ENCODE assay signal across 8 mouse cellular contexts in genomic region chr4:153480551-153481262, GRCm38 (mm10). TPM values are rescaled to one million over a fixed set of nuclear protein-coding genes. Genes with fewer than 3 reads are reported as not detected.
DNase-seq lines count a peak whose midpoint lies in the region; ATAC-seq and TF ChIP-seq lines count a peak whose summit lies in the region.

No protein-coding gene starts in this region.

- no peak overlapping the region for H3K27ac ChIP-seq in testis, adult 2 months (ENCODE audit: control insufficient read depth, insufficient read depth, low read depth, low read length)
- no peak overlapping the region for H3K27ac ChIP-seq in forebrain, embryonic 11.5 days (ENCODE audit: low read depth, low read length)
- H3K27ac ChIP-seq in intestine, embryonic 16.5 days (ENCODE audit: low read length) = no peak overlapping the region
- H3K27ac ChIP-seq in limb, embryonic 15.5 days = no peak overlapping the region

- no peaks in the 10 kb centered on the region for H3K36me3 ChIP-seq in testis, adult 2 months (ENCODE audit: control insufficient read depth, insufficient read depth, low read length)
- H3K36me3 ChIP-seq in forebrain, embryonic 11.5 days (ENCODE audit: control insufficient read depth, insufficient read depth, low read length) = no peaks in the 10 kb centered on the region
- H3K36me3 ChIP-seq in intestine, embryonic 16.5 days (ENCODE audit: control insufficient read depth, insufficient read depth, low read length) = no peaks in the 10 kb centered on the region
- H3K36me3 ChIP-seq in limb, embryonic 15.5 days = no peaks in the 10 kb centered on the region

- no peaks in the 10 kb centered on the region for H3K9me3 ChIP-seq in forebrain, embryonic 11.5 days (ENCODE audit: control insufficient read depth, low read length)
- H3K9me3 ChIP-seq in intestine, embryonic 16.5 days (ENCODE audit: control insufficient read depth, low read length) = no peaks in the 10 kb centered on the region
- no peaks in the 10 kb centered on the region for H3K9me3 ChIP-seq in limb, embryonic 15.5 days

- WGBS in forebrain, embryonic 11.5 days = 3% methylated on average over 19 of the region's 19 CpGs
- WGBS in intestine, embryonic 16.5 days = 4% methylated on average over 19 of the region's 19 CpGs
- WGBS in limb, embryonic 15.5 days = 3% methylated on average over 19 of the region's 19 CpGs

- peak; percentile 33; the same call in 1 of the 2 replicates for TF ChIP-seq CTCF in testis, adult 2 months (IDR thresholded peaks at IDR 0.05; ENCODE audit: control insufficient read depth, insufficient read depth, insufficient replicate concordance, low read depth, low read length)

- peak; percentile 45 for ATAC-seq in forebrain, embryonic 11.5 days (replicated peaks; ENCODE audit: low FRiP score)
- no peak for ATAC-seq in intestine, embryonic 16.5 days
- ATAC-seq in limb, embryonic 15.5 days (ENCODE audit: insufficient number of reproducible peaks, low FRiP score, low TSS enrichment, low read depth) = no peak

- no peaks in the 10 kb centered on the region; the same call in none of the 2 replicates for H3K27me3 ChIP-seq in testis, adult 2 months (ENCODE audit: control insufficient read depth, insufficient read depth, low read length)
- peaks cover 43% of the 10 kb centered on the region for H3K27me3 ChIP-seq in forebrain, embryonic 11.5 days (ENCODE audit: control insufficient read depth, insufficient read depth, low read length)
- peaks cover 61% of the 10 kb centered on the region for H3K27me3 ChIP-seq in intestine, embryonic 16.5 days (replicated peaks; ENCODE audit: control insufficient read depth, insufficient read depth, low read length)
- H3K27me3 ChIP-seq in limb, embryonic 15.5 days = peaks cover 87% of the 10 kb centered on the region

- peak overlapping the region; percentile 60 for H3K9ac ChIP-seq in forebrain, embryonic 11.5 days (ENCODE audit: low read length)
- no peak overlapping the region for H3K9ac ChIP-seq in intestine, embryonic 16.5 days (ENCODE audit: low read depth, low read length)
- no peak overlapping the region for H3K9ac ChIP-seq in limb, embryonic 15.5 days

- DNase-seq in testis, postnatal 14 days (ENCODE audit: low spot score) = no peak
- DNase-seq in forebrain, embryonic 11.5 days (ENCODE audit: low spot score) = peak; percentile 83
- peak; percentile 72 to 76 for DNase-seq in right cerebral cortex, adult 2 months (ENCODE audit: low spot score in 2 of 2)
- DNase-seq in ovary, postnatal 36 days (ENCODE audit: low spot score) = no peak
- DNase-seq in natural killer cell, adult 2 months (ENCODE audit: low spot score in 2 of 2) = no peak

- no peak for TF ChIP-seq POLR2A in testis, adult 2 months (IDR thresholded peaks at IDR 0.05; ENCODE audit: control insufficient read depth, low read depth, low read length)

- H3K4me2 ChIP-seq in forebrain, embryonic 11.5 days (ENCODE audit: low read depth, low read length, severe bottlenecking) = peak overlapping the region; percentile 91
- peak overlapping the region; percentile 77; the same call in 1 of the 2 replicates for H3K4me2 ChIP-seq in intestine, embryonic 16.5 days (ENCODE audit: low read depth, low read length)
- H3K4me2 ChIP-seq in limb, embryonic 15.5 days = peak overlapping the region; percentile 90

- no peak overlapping the region for H3K4me3 ChIP-seq in testis, adult 2 months (ENCODE audit: control insufficient read depth, low read depth, low read length)
- H3K4me3 ChIP-seq in forebrain, embryonic 11.5 days (ENCODE audit: low read depth, low read length) = peak overlapping the region; percentile 54
- peak overlapping the region; percentile 45; the same call in 1 of the 2 replicates for H3K4me3 ChIP-seq in intestine, embryonic 16.5 days (ENCODE audit: low read length)
- H3K4me3 ChIP-seq in limb, embryonic 15.5 days = peak overlapping the region; percentile 43

- peaks cover 18% of the 10 kb centered on the region for H3K4me1 ChIP-seq in testis, adult 2 months (ENCODE audit: control insufficient read depth, insufficient read depth, low read length)
- H3K4me1 ChIP-seq in forebrain, embryonic 11.5 days (replicated peaks; ENCODE audit: control insufficient read depth, insufficient read depth, low read length) = peaks cover 29% of the 10 kb centered on the region
- peaks cover 13% of the 10 kb centered on the region; the same call in 1 of the 2 replicates for H3K4me1 ChIP-seq in intestine, embryonic 16.5 days (ENCODE audit: control insufficient read depth, insufficient read depth, low read length)
- peaks cover 33% of the 10 kb centered on the region for H3K4me1 ChIP-seq in limb, embryonic 15.5 days

RNA-seq across cellular contexts. Expression of gene Ajap1, which starts 1.9 kb away (rescaled TPM):
- not detected in 2 replicates for polyA plus RNA-seq in testis, adult 2 months (2012; rRNA removed)
- 1.5 TPM in 2 replicates for polyA plus RNA-seq in forebrain, embryonic 11.5 days (2014; fragmentation: Nextera tagmentation; extraction: Ambion mirVana)
- 0.40 and 1.1 TPM in 2 replicates for polyA plus RNA-seq in intestine, embryonic 16.5 days (2015; fragmentation: Nextera tagmentation; extraction: Ambion mirVana)
- 0.48 and 0.87 TPM in 2 replicates for polyA plus RNA-seq in limb, embryonic 15.5 days (2015; fragmentation: Nextera tagmentation; extraction: Ambion mirVana)

Comparison
In these comparisons a context has a peak if more than half of its experiments do, and no peak if none do; other contexts are left out.
1. DNase-seq: peak in forebrain, embryonic 11.5 days (single experiment) and right cerebral cortex, adult 2 months (2 of 2); none in testis, postnatal 14 days (single experiment), ovary, postnatal 36 days (single experiment) and natural killer cell, adult 2 months (0 of 2).
2. Peak in every context shown above with its lines, with median percentiles within 50 percentile points of each other: H3K4me2 ChIP-seq.